ENCODE assay signal across 20 mouse cellular contexts in genomic region chr7:139105076-139105475, GRCm38 (mm10). TPM values are rescaled to one million over a fixed set of nuclear protein-coding genes. Genes with fewer than 3 reads are reported as not detected.
DNase-seq lines count a peak whose midpoint lies in the region; ATAC-seq lines count a peak whose summit lies in the region.
"Had no signal": no experiment of that assay in that cellular context is flagged by ENCODE, and none has a peak within 500 bp of the region (broad histone marks: within the 10 kb centered on the region; RNA-seq: fewer than 3 reads in every experiment).

No protein-coding gene starts in this region.

- peaks cover 19% of the 10 kb centered on the region for H3K36me3 ChIP-seq in forebrain, embryonic 10.5 days (replicated peaks)
- H3K36me3 ChIP-seq in forebrain, embryonic 14.5 days (ENCODE audit: control insufficient read depth, insufficient read depth, low read length): peaks cover 3% of the 10 kb centered on the region; the same call in 1 of the 2 replicates
- H3K36me3 ChIP-seq in midbrain, embryonic 10.5 days: peaks cover 27% of the 10 kb centered on the region
- H3K36me3 ChIP-seq in midbrain, embryonic 13.5 days: peaks cover 18% of the 10 kb centered on the region
- H3K36me3 ChIP-seq: embryonic facial prominence, embryonic 15.5 days; heart, embryonic 15.5 days; intestine, embryonic 15.5 days had no signal

- no peaks in the 10 kb centered on the region for H3K9me3 ChIP-seq in forebrain, embryonic 10.5 days
- no peaks in the 10 kb centered on the region for H3K9me3 ChIP-seq in forebrain, embryonic 14.5 days (replicated peaks; ENCODE audit: control insufficient read depth, low read length)
- no peaks in the 10 kb centered on the region for H3K9me3 ChIP-seq in midbrain, embryonic 10.5 days (replicated peaks)
- H3K9me3 ChIP-seq in midbrain, embryonic 13.5 days: no peaks in the 10 kb centered on the region
- H3K9me3 ChIP-seq: embryonic facial prominence, embryonic 15.5 days; forebrain, embryonic 12.5 days; heart, embryonic 15.5 days; hindbrain, embryonic 12.5 days; intestine, embryonic 15.5 days had no signal

- no peaks in the 10 kb centered on the region for H3K27me3 ChIP-seq in forebrain, embryonic 10.5 days (ENCODE audit: poor library complexity, severe bottlenecking)
- no peaks in the 10 kb centered on the region for H3K27me3 ChIP-seq in forebrain, embryonic 14.5 days (replicated peaks; ENCODE audit: control insufficient read depth, insufficient read depth, low read length)
- H3K27me3 ChIP-seq in midbrain, embryonic 10.5 days (ENCODE audit: low read depth, poor library complexity, severe bottlenecking): no peaks in the 10 kb centered on the region
- no peaks in the 10 kb centered on the region for H3K27me3 ChIP-seq in midbrain, embryonic 13.5 days
- H3K27me3 ChIP-seq: embryonic facial prominence, embryonic 15.5 days; forebrain, embryonic 12.5 days; hindbrain, embryonic 12.5 days; intestine, embryonic 15.5 days had no signal

- no peak overlapping the region for H3K9ac ChIP-seq in forebrain, embryonic 14.5 days (ENCODE audit: low read length)
- H3K9ac ChIP-seq in midbrain, embryonic 13.5 days (replicated peaks): no peak overlapping the region
- H3K9ac ChIP-seq: embryonic facial prominence, embryonic 15.5 days; forebrain, embryonic 12.5 days; forebrain, postnatal 0 days; heart, embryonic 15.5 days; hindbrain, embryonic 12.5 days; intestine, embryonic 15.5 days had no signal

- no peak for DNase-seq in forebrain, embryonic 10.5 days (ENCODE audit: extremely low spot score, low spot score)
- DNase-seq in forebrain, embryonic 14.5 days (ENCODE audit: low spot score): no peak
- DNase-seq in midbrain, embryonic 10.5 days (ENCODE audit: low spot score): no peak
- DNase-seq in cerebellum, adult 9-11 months: peak; percentile 43
- DNase-seq in cerebellum, postnatal 25 days: peak; percentile 45 to 51
- no peak for DNase-seq in retina, postnatal 1 day
- DNase-seq: adrenal gland, adult 2 months; adrenal gland, postnatal 25 days; forebrain, postnatal 0 days; gastrocnemius, postnatal 14 days; heart, adult 2 months; heart, postnatal 14 days; kidney, adult 18-20 months had no signal

- ATAC-seq in forebrain, embryonic 14.5 days: no peak
- ATAC-seq in midbrain, embryonic 13.5 days: no peak
- ATAC-seq: forebrain, postnatal 0 days; intestine, embryonic 15.5 days had no signal

- no peak overlapping the region for H3K4me3 ChIP-seq in forebrain, embryonic 10.5 days
- no peak overlapping the region for H3K4me3 ChIP-seq in forebrain, embryonic 14.5 days (ENCODE audit: low read depth, low read length)
- H3K4me3 ChIP-seq in midbrain, embryonic 10.5 days: no peak overlapping the region
- H3K4me3 ChIP-seq in midbrain, embryonic 13.5 days (replicated peaks): no peak overlapping the region
- H3K4me3 ChIP-seq: embryonic facial prominence, embryonic 15.5 days; forebrain, embryonic 12.5 days; heart, adult 2 months; heart, embryonic 15.5 days; hindbrain, embryonic 12.5 days; intestine, embryonic 15.5 days had no signal

- H3K4me1 ChIP-seq in forebrain, embryonic 10.5 days: 0 out of 2 replicates have a peak, but pooled peaks cover 2% of the 10 kb centered on the region
- H3K4me1 ChIP-seq in forebrain, embryonic 14.5 days (ENCODE audit: control insufficient read depth, insufficient read depth, low read length): no peaks in the 10 kb centered on the region
- peaks cover 10% of the 10 kb centered on the region for H3K4me1 ChIP-seq in midbrain, embryonic 10.5 days
- peaks cover 17% of the 10 kb centered on the region; the same call in 1 of the 2 replicates for H3K4me1 ChIP-seq in midbrain, embryonic 13.5 days (replicated peaks)
- H3K4me1 ChIP-seq: embryonic facial prominence, embryonic 15.5 days; forebrain, embryonic 12.5 days; hindbrain, embryonic 12.5 days; intestine, embryonic 15.5 days had no signal

- H3K4me2 ChIP-seq in forebrain, embryonic 14.5 days (ENCODE audit: low read length): no peak overlapping the region
- H3K4me2 ChIP-seq in midbrain, embryonic 13.5 days (replicated peaks): no peak overlapping the region
- H3K4me2 ChIP-seq: embryonic facial prominence, embryonic 15.5 days; forebrain, embryonic 12.5 days; heart, embryonic 11.5 days; heart, embryonic 15.5 days; hindbrain, embryonic 12.5 days; intestine, embryonic 15.5 days had no signal

- 0 out of 2 replicates have a peak overlapping the region, but pooled peaks have one; percentile 37 for H3K27ac ChIP-seq in forebrain, embryonic 10.5 days
- H3K27ac ChIP-seq in forebrain, embryonic 14.5 days (ENCODE audit: low read depth, low read length): no peak overlapping the region
- H3K27ac ChIP-seq in midbrain, embryonic 10.5 days (replicated peaks): 0 out of 2 replicates have a peak overlapping the region, but pooled peaks have one; percentile 46
- H3K27ac ChIP-seq in midbrain, embryonic 13.5 days: no peak overlapping the region
- H3K27ac ChIP-seq: embryonic facial prominence, embryonic 15.5 days; forebrain, embryonic 12.5 days; heart, adult 2 months; heart, embryonic 15.5 days; hindbrain, embryonic 12.5 days; intestine, embryonic 15.5 days had no signal

- 86% methylated on average over 5 of the region's 5 CpGs for WGBS in forebrain, embryonic 10.5 days
- 81% methylated on average over 5 of the region's 5 CpGs for WGBS in forebrain, embryonic 14.5 days
- WGBS in midbrain, embryonic 10.5 days: 84% methylated on average over 5 of the region's 5 CpGs
- WGBS in midbrain, embryonic 13.5 days: 87% methylated on average over 5 of the region's 5 CpGs

RNA-seq across cellular contexts. Expression of gene Dpysl4, which starts 19.3 kb away (rescaled TPM):
- 72.5 and 76.5 TPM in 2 replicates for polyA plus RNA-seq in forebrain, embryonic 10.5 days (2016; fragmentation: Nextera tagmentation; extraction: Ambion mirVana)
- polyA plus RNA-seq in forebrain, embryonic 14.5 days (2014; fragmentation: Nextera tagmentation; extraction: Ambion mirVana): 123 and 141 TPM in 2 replicates
- polyA plus RNA-seq in midbrain, embryonic 10.5 days (2016; fragmentation: Nextera tagmentation; extraction: Ambion mirVana): 107 and 159 TPM in 2 replicates
- 224 and 225 TPM in 2 replicates for polyA plus RNA-seq in midbrain, embryonic 13.5 days (2015; fragmentation: Nextera tagmentation; extraction: Ambion mirVana)

Comparison
In these comparisons a context has a peak if more than half of its experiments do, and no peak if none do; other contexts are left out.
1. H3K27ac ChIP-seq: peak in forebrain, embryonic 10.5 days (single experiment) and midbrain, embryonic 10.5 days (single experiment); none in forebrain, embryonic 14.5 days (single experiment) and midbrain, embryonic 13.5 days (single experiment).
2. DNase-seq: peak in cerebellum, adult 9-11 months (single experiment) and cerebellum, postnatal 25 days (2 of 2); none in forebrain, embryonic 10.5 days (single experiment), forebrain, embryonic 14.5 days (single experiment), midbrain, embryonic 10.5 days (single experiment) and retina, postnatal 1 day (single experiment).